Mouse (Mus musculus) olfactory bulb, adult 2 months (tissue): ENCODE measurements at regions not wholly inside any gene's neighbourhood (a gene's known extent, or its start where the extent isn't known, plus 50 kb on each side); places are given as distances from the start of the nearest gene placed in this dataset.

ENCODE experiments used
- CTCF ChIP-seq: fragments of 200-500 bp; IDR thresholded peaks from 2 replicates; pipeline ENCODE4 v1.5.1; 2012; ENCODE audit warnings: low read depth, mild to moderate bottlenecking, low read length, moderate library complexity; ENCODE audit not compliant: insufficient read depth
- POLR2A ChIP-seq: fragments of 200-500 bp; IDR thresholded peaks from 2 replicates; pipeline ENCODE4 v1.6.1; 2012; ENCODE audit warnings: mild to moderate bottlenecking, low read depth, low read length, moderate library complexity; ENCODE audit not compliant: insufficient read depth

DNA sequence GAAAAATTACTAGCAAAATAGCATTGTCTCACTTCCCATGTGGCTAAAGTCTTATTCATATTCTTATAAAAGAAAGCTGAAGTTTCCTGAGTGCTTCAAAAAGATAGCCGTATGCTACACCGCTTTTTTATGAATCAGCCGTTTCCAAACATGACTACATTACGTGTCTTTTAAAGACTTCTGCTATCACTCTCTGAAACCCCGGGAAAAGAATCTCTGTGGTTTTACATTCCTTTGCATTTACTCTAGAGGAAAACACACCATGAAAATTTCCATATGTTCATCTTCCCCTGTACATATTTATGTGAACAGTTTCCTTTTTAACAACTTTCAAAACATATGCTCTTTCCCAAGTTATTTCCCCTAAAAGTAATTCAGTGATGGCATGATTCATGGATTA, 882.3 kb downstream of the Gsdmc2 start:
- no peak for TF ChIP-seq CTCF
- TF ChIP-seq POLR2A = no peak
